Mouse (Mus musculus): ENCODE measurements at regions not wholly inside any gene's neighbourhood (a gene's known extent, or its start where the extent isn't known, plus 50 kb on each side); places are given as distances from the start of the nearest gene placed in this dataset.

GRCm38 (mm10) chr14:85286203-85286602 lies 842.8 kb downstream of the Pcdh17 start:
- DNase-seq (ENCODE audit: low spot score) = no peak

GRCm38 (mm10) chr14:85287460-85287859 lies 844.1 kb downstream of the Pcdh17 start:
- no peak for DNase-seq (ENCODE audit: low spot score)

- DNase-seq (ENCODE audit: low spot score) = no peak
Observed at GRCm38 (mm10) chr14:85298991-85299390, 855.6 kb downstream of the Pcdh17 start.

- no peak for DNase-seq (ENCODE audit: low spot score)
Observed at GRCm38 (mm10) chr14:85320679-85321078, 877.3 kb downstream of the Pcdh17 start.

GRCm38 (mm10) chr14:85333277-85333676 lies 889.9 kb downstream of the Pcdh17 start:
- DNase-seq (ENCODE audit: low spot score) = no peak

- no peak for DNase-seq (ENCODE audit: low spot score)
Observed at GRCm38 (mm10) chr14:85337182-85337581, 893.8 kb downstream of the Pcdh17 start.

- peak; percentile 15 for DNase-seq (ENCODE audit: low spot score)
Observed at GRCm38 (mm10) chr14:85354626-85355355, 911.4 kb downstream of the Pcdh17 start.

- no peak for DNase-seq (ENCODE audit: low spot score)
Observed at GRCm38 (mm10) chr14:85363611-85364010, 920.2 kb downstream of the Pcdh17 start.

GRCm38 (mm10) chr14:85373312-85373711 lies 929.9 kb downstream of the Pcdh17 start:
- no peak for DNase-seq (ENCODE audit: low spot score)

- DNase-seq (ENCODE audit: low spot score) = no peak
Observed at GRCm38 (mm10) chr14:85403644-85404043, 960.3 kb downstream of the Pcdh17 start.

Measured in retina, embryonic 14.5 days (tissue).